Mouse (Mus musculus) limb, embryonic 14.5 days (tissue): ENCODE results near the gene Card11. TPM values are rescaled to one million over a fixed set of nuclear protein-coding genes. Genes with fewer than 3 reads are reported as not detected.

Source experiments
- ATAC-seq: fragments of 200-750 bp; cut with Nextera tagmentation; 2 replicates; pipeline ENCODE4 v1.8.0; 2017; ENCODE audit warnings: low read depth, moderate number of reproducible peaks, moderate TSS enrichment; ENCODE audit not compliant: low FRiP score
- DNase-seq: peaks from one replicate; pipeline ENCODE4 v3.0.0-alpha.2; 2015; ENCODE audit warnings: low spot score
- H3K27ac ChIP-seq: fragments of 300-500 bp; sonication (generic); replicated peaks from 2 replicates; pipeline ENCODE4 v1.5.1; 2014; ENCODE audit warnings: low read depth, mild to moderate bottlenecking, low read length, moderate library complexity, mixed read lengths
- H3K27me3 ChIP-seq: fragments of 300-500 bp; sonication (generic); 2 replicates; pipeline ENCODE4 v1.6.1; 2014; ENCODE audit warnings: low read length, mixed read lengths; ENCODE audit not compliant: control insufficient read depth, insufficient read depth
- H3K36me3 ChIP-seq: fragments of 300-500 bp; sonication (generic); 2 replicates; pipeline ENCODE4 v1.6.1; 2014; ENCODE audit warnings: mild to moderate bottlenecking, low read length, moderate library complexity, mixed read lengths; ENCODE audit not compliant: control insufficient read depth, insufficient read depth
- H3K4me1 ChIP-seq: fragments of 300-500 bp; sonication (generic); 2 replicates; pipeline ENCODE4 v1.6.1; 2014; ENCODE audit warnings: antibody characterized with exemption, low read length, mixed read lengths; ENCODE audit not compliant: control insufficient read depth, insufficient read depth
- H3K4me2 ChIP-seq: fragments of 300-500 bp; sonication (generic); replicated peaks from 2 replicates; pipeline ENCODE4 v1.6.1; 2014; ENCODE audit warnings: low read depth, mild to moderate bottlenecking, low read length, moderate library complexity; ENCODE audit not compliant: severe bottlenecking
- H3K4me3 ChIP-seq: fragments of 300-500 bp; sonication (generic); replicated peaks from 2 replicates; pipeline ENCODE4 v1.5.1; 2014; ENCODE audit warnings: low read length
- H3K9ac ChIP-seq: fragments of 300-500 bp; sonication (generic); 2 replicates; pipeline ENCODE4 v1.6.1; 2014; ENCODE audit warnings: mild to moderate bottlenecking, low read depth, low read length, moderate library complexity; ENCODE audit not compliant: severe bottlenecking
- H3K9me3 ChIP-seq: fragments of 300-500 bp; sonication (generic); 2 replicates; pipeline ENCODE4 v1.6.1; 2016; ENCODE audit warnings: low read length; ENCODE audit not compliant: control insufficient read depth
- POLR2A ChIP-seq: fragments of 200-500 bp; IDR thresholded peaks from 2 replicates; pipeline ENCODE4 v1.8.0; 2012; ENCODE audit warnings: inconsistent platforms, mild to moderate bottlenecking, moderate library complexity, borderline replicate concordance; ENCODE audit not compliant: insufficient read depth, insufficient read length; ENCODE audit errors: extremely low read depth
- WGBS: fragments of 180-500 bp; shearing (Covaris S2); extraction: QIAGEN DNeasy Blood & Tissue Kit; methylation state at CpG from one replicate; pipeline ENCODE4 v1.1.7; 2014; 5-methylcytosine and 5-hydroxymethylcytosine counted together
- polyA plus RNA-seq, 2 experiments: library from polyadenylated mRNA; depleted of rRNA in 1 of 2; stranded (reverse) in 1 of 2; unstranded in 1 of 2; fragments of >200 nt; fragmentation: Nextera tagmentation in 1 of 2; extraction: Ambion mirVana in 1 of 2; gene quantifications; 2 replicates each; pipeline versions ENCODE4 v1.2.1 to v1.2.3; 2012 to 2014

Card11 gene
- polyA plus RNA-seq, 2 experiments, result 0.53 to 0.66 TPM

- no peaks in the 10 kb centered on the region for H3K36me3 ChIP-seq
- no peaks in the 10 kb centered on the region for H3K27me3 ChIP-seq
Observed at GRCm38 (mm10) chr5:141005491-141005890, 5.1 kb upstream of the Card11 start.

GRCm38 (mm10) chr5:141004078-141004763, 3.8 kb upstream of the Card11 start:
- no peak overlapping the region for H3K9ac ChIP-seq
- H3K27ac ChIP-seq, result no peak overlapping the region
- H3K4me3 ChIP-seq, result no peak overlapping the region
- H3K4me1 ChIP-seq, result no peaks in the 10 kb centered on the region
- H3K27me3 ChIP-seq, result no peaks in the 10 kb centered on the region
- H3K36me3 ChIP-seq, result no peaks in the 10 kb centered on the region
- no peak for TF ChIP-seq POLR2A
- H3K9me3 ChIP-seq, result no peaks in the 10 kb centered on the region
- no peak overlapping the region for H3K4me2 ChIP-seq
- DNase-seq (no peak), ATAC-seq (no peak)
- 84% methylated on average over 3 of the region's 3 CpGs for WGBS

More at GRCm38 (mm10) chr5:141005491-141005890, 5.1 kb upstream of the Card11 start:
- H3K9ac ChIP-seq, result no peak overlapping the region
- H3K4me2 ChIP-seq, result no peak overlapping the region
- H3K9me3 ChIP-seq, result no peaks in the 10 kb centered on the region
- no peak overlapping the region for H3K4me3 ChIP-seq
- DNase-seq (no peak), ATAC-seq (no peak)
- TF ChIP-seq POLR2A, result no peak
- H3K27ac ChIP-seq, result no peak overlapping the region
- WGBS, result 68% methylated on average over 5 of the region's 5 CpGs
- no peaks in the 10 kb centered on the region for H3K4me1 ChIP-seq

GRCm38 (mm10) chr5:140999178-140999672, 1.2 kb downstream of the Card11 start:
- no peak overlapping the region for H3K4me3 ChIP-seq
- TF ChIP-seq POLR2A, result no peak
- no peak for DNase-seq
- H3K9ac ChIP-seq, result no peak overlapping the region
- 78% methylated on average over 7 of the region's 7 CpGs for WGBS
- H3K27ac ChIP-seq, result no peak overlapping the region
- ATAC-seq, result no peak
- H3K27me3 ChIP-seq, result no peaks in the 10 kb centered on the region
- no peak overlapping the region for H3K4me2 ChIP-seq
- no peaks in the 10 kb centered on the region for H3K4me1 ChIP-seq
- H3K9me3 ChIP-seq, result no peaks in the 10 kb centered on the region
- H3K36me3 ChIP-seq, result no peaks in the 10 kb centered on the region

GRCm38 (mm10) chr5:140997767-140998166, 2.6 kb downstream of the Card11 start:
- Histone ChIP-seq H3K27me3 (no peaks in the 10 kb centered on the region), H3K9ac (no peak overlapping the region), H3K4me3 (no peak overlapping the region), H3K4me2 (no peak overlapping the region), H3K27ac (no peak overlapping the region), H3K9me3 (no peaks in the 10 kb centered on the region), H3K4me1 (no peaks in the 10 kb centered on the region), H3K36me3 (no peaks in the 10 kb centered on the region)
- ATAC-seq, result no peak
- no peak for DNase-seq
- WGBS, result 85% methylated on average over 4 of the region's 4 CpGs
- TF ChIP-seq POLR2A, result no peak

GRCm38 (mm10) chr5:140992093-140993070, 8.0 kb downstream of the Card11 start:
- Histone ChIP-seq H3K4me1 (no peaks in the 10 kb centered on the region), H3K4me2 (no peak overlapping the region), H3K4me3 (no peak overlapping the region), H3K27me3 (no peaks in the 10 kb centered on the region), H3K9ac (no peak overlapping the region), H3K36me3 (no peaks in the 10 kb centered on the region), H3K9me3 (no peaks in the 10 kb centered on the region), H3K27ac (no peak overlapping the region)
- no peak for TF ChIP-seq POLR2A
- DNase-seq, result no peak
- WGBS, result 67% methylated on average over 11 of the region's 11 CpGs
- no peak for ATAC-seq
